Mouse (Mus musculus) adrenal gland, postnatal 4 days (tissue): Measurements from ENCODE around the gene Nup107. TPM values are rescaled to one million over a fixed set of nuclear protein-coding genes. Genes with fewer than 3 reads are reported as not detected.
"Not testable (repeated sequence)": the region's sequence is repeated elsewhere in the genome, so short reads cannot be mapped to it uniquely, and the experiment has no call there.

ENCODE experiments used
- DNase-seq, 2 experiments: peaks; one replicate each; pipeline ENCODE4 v3.0.0; 2021 to 2022; ENCODE audit warnings: low spot score in 2 of 2, mixed read lengths in 2 of 2
- total RNA-seq, 2 experiments: library from RNA; stranded (reverse); gene quantifications; 2 replicates each; pipeline ENCODE4 v1.2.3; 2021

Nup107 gene
- total RNA-seq, 2 experiments from 2014 or later = 28.7 to 30.2 TPM

- DNase-seq = not testable (repeated sequence)
Measured at GRCm38 (mm10) chr10:117704314-117704963, 88.1 kb downstream of the Nup107 start.

- no peak for DNase-seq
Measured at GRCm38 (mm10) chr10:117703506-117703905, 89.0 kb downstream of the Nup107 start.

DNA sequence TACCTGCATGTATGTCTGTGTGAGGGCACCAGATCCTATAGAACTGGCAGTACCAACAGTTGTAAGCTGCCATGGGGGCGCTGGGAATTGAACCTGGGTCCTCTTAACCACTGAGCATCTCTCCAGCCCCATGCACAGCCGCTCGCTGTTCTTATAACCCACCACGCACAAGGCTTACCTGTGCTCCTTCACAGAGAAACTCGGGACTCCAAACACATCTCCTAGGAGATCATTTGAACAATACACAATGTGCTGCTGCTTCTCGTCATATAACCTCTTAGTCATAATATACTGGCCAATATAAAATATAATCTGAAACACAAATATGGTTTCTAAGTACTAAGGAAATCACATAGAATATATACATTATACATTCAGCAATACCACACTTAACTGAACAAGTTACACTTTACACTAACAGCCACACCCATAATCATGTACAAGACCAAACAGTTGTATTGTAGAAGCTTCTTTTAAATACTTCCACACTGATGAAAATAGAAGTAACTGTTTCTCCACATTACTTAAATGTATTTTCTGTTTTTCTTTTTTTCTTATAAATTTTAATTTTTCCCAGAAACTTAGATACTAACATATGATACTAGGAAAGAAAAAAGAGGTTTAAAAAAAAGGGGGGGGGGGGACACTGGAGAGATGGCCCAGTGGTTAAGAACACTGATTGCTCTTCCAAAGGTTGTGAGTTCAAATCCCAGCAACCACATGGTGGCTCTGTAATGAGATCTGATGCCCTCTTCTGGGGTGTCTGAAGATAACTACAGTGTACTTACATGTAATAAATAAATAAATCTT lies 90.3 kb downstream of the Nup107 start:
- DNase-seq = no peak

DNA sequence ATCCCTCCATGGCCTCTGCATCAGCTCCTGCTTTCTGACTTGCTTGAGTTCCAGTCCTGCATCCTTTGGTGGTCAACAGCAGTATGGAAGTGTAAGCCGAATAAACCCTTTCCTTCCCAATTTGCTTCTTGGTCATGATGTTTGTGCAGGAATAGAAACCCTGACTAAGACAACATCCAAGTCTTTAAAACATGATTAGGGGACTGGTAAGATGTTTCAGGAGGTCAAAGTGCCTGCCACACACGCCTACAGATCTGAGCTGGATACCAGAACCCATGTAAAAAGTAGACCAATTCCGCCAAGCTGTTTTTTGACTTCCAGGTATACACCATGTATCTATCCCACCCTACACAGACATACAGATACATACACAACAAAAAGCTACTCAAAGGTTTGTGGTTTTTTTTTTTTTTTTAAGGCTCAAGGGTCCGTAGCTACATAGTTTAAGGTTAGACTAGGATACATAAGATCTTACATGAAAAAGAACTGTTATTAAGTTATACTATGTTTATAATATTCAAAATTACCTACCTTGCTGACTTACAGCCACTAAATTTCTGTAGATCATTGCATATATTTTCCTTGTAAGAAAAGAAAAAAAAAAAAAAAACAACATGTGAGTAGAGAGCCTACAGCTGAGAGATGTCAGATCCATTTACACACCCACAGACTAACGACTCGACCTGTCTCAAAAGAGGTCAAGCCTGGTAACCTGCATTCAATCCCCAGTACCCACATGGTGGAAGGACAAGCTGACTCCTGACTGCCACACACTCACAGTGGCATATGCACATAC lies 91.3 kb downstream of the Nup107 start:
- no peak for DNase-seq

Other genes with a start within 250 kb of the Nup107 start
- 10 to 100 TPM; 24.4 to 25.3 TPM for gene Cpm, start 163.2 kb downstream of the Nup107 start, total RNA-seq
- 10 to 100 TPM; 63.3 to 67.4 TPM for gene Mdm2, start 81.9 kb downstream of the Nup107 start, total RNA-seq
- gene Slc35e3, start 46.3 kb downstream of the Nup107 start, total RNA-seq = 10 to 100 TPM; 15.2 TPM
- gene Rap1b, start 53.3 kb upstream of the Nup107 start, total RNA-seq = 100 to 1,000 TPM; 143 to 149 TPM